Mouse (Mus musculus) lung, adult 2 months (tissue): ENCODE measurements at regions not wholly inside any gene's neighbourhood (a gene's known extent, or its start where the extent isn't known, plus 50 kb on each side); places are given as distances from the start of the nearest gene placed in this dataset.

ENCODE experiments used
- CTCF ChIP-seq: fragments of 200-500 bp; IDR thresholded peaks from 2 replicates; pipeline ENCODE4 v1.5.1; 2011; ENCODE audit warnings: mild to moderate bottlenecking, low read length, control low read depth; ENCODE audit not compliant: insufficient read depth
- POLR2A ChIP-seq: fragments of 200-500 bp; IDR thresholded peaks from 2 replicates; pipeline ENCODE4 v1.6.1; 2011; ENCODE audit warnings: low read depth, mild to moderate bottlenecking, control low read depth, low read length, borderline replicate concordance; ENCODE audit errors: extremely low read depth

GRCm38 (mm10) chr10:91953078-91953477 is 769.1 kb downstream of the Nedd1 start:
- TF ChIP-seq POLR2A: no peak
- no peak for TF ChIP-seq CTCF
